Mouse (Mus musculus) ES-CJ7 (cell line): ENCODE measurements around the gene Mogat2.
A peak's percentile ranks its signal among the peaks of the same experiment; 100 is the strongest.

ENCODE experiments used
- DNase-seq: peaks from one replicate; pipeline ENCODE4 v3.0.0; 2011; ENCODE audit warnings: low read depth, low spot score

Gene Mogat2

GRCm38 (mm10) chr7:99238417-99238816 lies at the start of gene Mogat2:
Gene Mogat2 (minus strand): TSS chr7:99238619.
- no peak for DNase-seq

GRCm38 (mm10) chr7:99287287-99287686 lies 48.9 kb upstream of the Mogat2 start:
- DNase-seq, result no peak

GRCm38 (mm10) chr7:99279586-99279985 lies 41.2 kb upstream of the Mogat2 start:
- DNase-seq, result no peak

- DNase-seq, result no peak
Observed at GRCm38 (mm10) chr7:99278309-99278708, 39.9 kb upstream of the Mogat2 start.

- no peak for DNase-seq
Observed at GRCm38 (mm10) chr7:99276679-99277078, 38.3 kb upstream of the Mogat2 start.

GRCm38 (mm10) chr7:99275131-99275530 lies 36.7 kb upstream of the Mogat2 start:
- no peak for DNase-seq

- DNase-seq, result no peak
Observed at GRCm38 (mm10) chr7:99271630-99272029, 33.2 kb upstream of the Mogat2 start.

GRCm38 (mm10) chr7:99268951-99269945 lies 30.8 kb upstream of the Mogat2 start:
- DNase-seq, result peak; percentile 82

GRCm38 (mm10) chr7:99268506-99268900 lies 30.1 kb upstream of the Mogat2 start:
- no peak for DNase-seq

- DNase-seq, result peak; percentile 60
Observed at GRCm38 (mm10) chr7:99267897-99268505, 29.6 kb upstream of the Mogat2 start.

- DNase-seq, result peak; percentile 92
Observed at GRCm38 (mm10) chr7:99267251-99267896, 29.0 kb upstream of the Mogat2 start, which contains the start of gene Map6. Gene Map6 (plus strand): TSS chr7:99267447.

- DNase-seq, result peak; percentile 54
Observed at GRCm38 (mm10) chr7:99264597-99264996, 26.2 kb upstream of the Mogat2 start.

GRCm38 (mm10) chr7:99263509-99263908 lies 25.1 kb upstream of the Mogat2 start:
- DNase-seq, result no peak

- DNase-seq, result peak; percentile 84
Observed at GRCm38 (mm10) chr7:99261900-99262299, 23.5 kb upstream of the Mogat2 start.

- no peak for DNase-seq
Observed at GRCm38 (mm10) chr7:99255006-99255405, 16.6 kb upstream of the Mogat2 start.

GRCm38 (mm10) chr7:99250386-99250785 lies 12.0 kb upstream of the Mogat2 start:
- DNase-seq, result peak; percentile 90

- peak; percentile 86 for DNase-seq
Observed at GRCm38 (mm10) chr7:99249582-99249911, 11.1 kb upstream of the Mogat2 start.

GRCm38 (mm10) chr7:99248906-99249581 lies 10.6 kb upstream of the Mogat2 start:
- no peak for DNase-seq

- no peak for DNase-seq
Observed at GRCm38 (mm10) chr7:99248157-99248742, 9.8 kb upstream of the Mogat2 start.

GRCm38 (mm10) chr7:99242097-99242496 lies 3.7 kb upstream of the Mogat2 start:
- DNase-seq, result no peak
